Mouse (Mus musculus): ENCODE measurements around the gene Slc25a23. TPM values are rescaled to one million over a fixed set of nuclear protein-coding genes. Genes with fewer than 3 reads are reported as not detected.

Slc25a23 gene
- polyA plus RNA-seq, 2 experiments from 2014 or later: 2.3 to 3.4 TPM

GRCm38 (mm10) chr17:57070699-57071098, 11.0 kb upstream of the Slc25a23 start:
- no peak for ATAC-seq

- no peak for ATAC-seq
These were observed 10.6 kb upstream of the Slc25a23 start for GRCm38 (mm10) chr17:57070272-57070671.

- no peak for ATAC-seq
These were observed 7.2 kb upstream of the Slc25a23 start for GRCm38 (mm10) chr17:57066908-57067307.

GRCm38 (mm10) chr17:57063031-57063430, 3.4 kb upstream of the Slc25a23 start:
- ATAC-seq: no peak

GRCm38 (mm10) chr17:57062548-57062947, 2.9 kb upstream of the Slc25a23 start:
- ATAC-seq: no peak

- ATAC-seq: no peak
These were observed 2.4 kb upstream of the Slc25a23 start for GRCm38 (mm10) chr17:57062011-57062521.

- ATAC-seq: peak; percentile 13
These were observed 1.4 kb upstream of the Slc25a23 start for GRCm38 (mm10) chr17:57061069-57061468.

GRCm38 (mm10) chr17:57060231-57060801, 653 bp upstream of the Slc25a23 start:
- ATAC-seq: peak; percentile 86

GRCm38 (mm10) chr17:57058891-57059485, 675 bp downstream of the Slc25a23 start, which contains the start of gene Crb3:
Crb3 (plus strand) TSS chr17:57059105.
- ATAC-seq: no peak

GRCm38 (mm10) chr17:57056246-57056645, 3.4 kb downstream of the Slc25a23 start:
- ATAC-seq: no peak

GRCm38 (mm10) chr17:57051679-57052078, 8.0 kb downstream of the Slc25a23 start:
- ATAC-seq: peak; percentile 85

GRCm38 (mm10) chr17:57048816-57049215, 10.8 kb downstream of the Slc25a23 start:
- ATAC-seq: no peak

GRCm38 (mm10) chr17:57047406-57047805, 12.3 kb downstream of the Slc25a23 start:
- ATAC-seq: no peak

GRCm38 (mm10) chr17:57041554-57041953, 18.1 kb downstream of the Slc25a23 start, which contains the start of gene Slc25a41:
Slc25a41 (minus strand) TSS chr17:57041654.
- no peak for ATAC-seq

- ATAC-seq: no peak
These were observed 20.7 kb downstream of the Slc25a23 start for GRCm38 (mm10) chr17:57038978-57039377.

GRCm38 (mm10) chr17:57032854-57033253, 26.8 kb downstream of the Slc25a23 start:
- ATAC-seq: no peak

GRCm38 (mm10) chr17:57031661-57032420, 27.8 kb downstream of the Slc25a23 start:
- peak; percentile 85 for ATAC-seq

- ATAC-seq: no peak
These were observed 28.6 kb downstream of the Slc25a23 start, which contains the start of gene Khsrp for GRCm38 (mm10) chr17:57030931-57031660. Khsrp (minus strand) TSS chr17:57031522.

- ATAC-seq: no peak
These were observed 30.0 kb downstream of the Slc25a23 start for GRCm38 (mm10) chr17:57029691-57030090.

GRCm38 (mm10) chr17:57027471-57027870, 32.2 kb downstream of the Slc25a23 start:
- no peak for ATAC-seq

- ATAC-seq: no peak
These were observed 38.7 kb downstream of the Slc25a23 start for GRCm38 (mm10) chr17:57020960-57021359.

GRCm38 (mm10) chr17:57019693-57020092, 40.0 kb downstream of the Slc25a23 start:
- ATAC-seq: no peak
